Mouse (Mus musculus): ENCODE results near the gene Shisa4. TPM values are rescaled to one million over a fixed set of nuclear protein-coding genes. Genes with fewer than 3 reads are reported as not detected.
"Not testable (repeated sequence)": the region's sequence is repeated elsewhere in the genome, so short reads cannot be mapped to it uniquely, and the experiment has no call there.

The Shisa4 gene
- not detected in 2 replicates for total RNA-seq (2014; fragmentation: Nextera tagmentation)
- not detected in 2 replicates for total RNA-seq (2017)

DNA sequence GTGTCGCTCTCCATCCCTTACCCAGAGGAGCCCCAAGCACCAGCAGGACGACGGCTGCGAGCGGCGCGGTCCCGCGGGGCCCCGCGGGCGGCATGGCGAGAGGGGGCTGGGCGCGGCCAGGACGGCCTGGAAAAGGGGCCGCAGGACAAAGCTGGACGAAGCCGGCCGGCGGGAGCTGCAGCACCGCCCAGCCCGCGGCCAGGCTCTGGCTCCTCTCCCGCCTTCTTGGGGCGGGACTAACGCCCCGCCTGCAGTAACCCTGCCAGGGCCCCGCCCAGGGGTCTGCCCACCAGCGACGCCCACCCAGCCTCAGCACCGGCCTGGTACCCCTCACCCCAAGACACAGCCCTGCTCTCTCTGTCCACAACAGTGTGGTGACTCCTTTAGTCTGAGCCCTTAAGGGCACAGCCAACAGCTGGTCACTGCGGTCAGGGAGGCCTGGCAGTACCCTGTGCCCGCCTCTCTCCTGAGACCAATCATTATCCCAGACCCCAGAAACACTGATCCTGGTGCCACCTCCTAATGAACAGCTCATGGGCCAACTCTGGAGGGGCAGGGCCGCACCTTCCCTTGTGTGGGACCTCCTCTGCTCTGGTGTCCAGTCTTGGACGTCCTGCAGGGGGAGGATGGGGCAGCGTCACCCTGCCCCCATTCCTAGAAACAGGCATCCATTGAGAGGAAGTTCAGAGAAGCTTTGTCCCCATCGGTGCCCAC lies at the start of gene Shisa4:
TSS of gene Shisa4 (minus strand) at position 370 of the 714 bp plus-strand sequence.
- ATAC-seq (replicated peaks; ENCODE audit: poor library complexity, severe bottlenecking) = peak; percentile 56

DNA sequence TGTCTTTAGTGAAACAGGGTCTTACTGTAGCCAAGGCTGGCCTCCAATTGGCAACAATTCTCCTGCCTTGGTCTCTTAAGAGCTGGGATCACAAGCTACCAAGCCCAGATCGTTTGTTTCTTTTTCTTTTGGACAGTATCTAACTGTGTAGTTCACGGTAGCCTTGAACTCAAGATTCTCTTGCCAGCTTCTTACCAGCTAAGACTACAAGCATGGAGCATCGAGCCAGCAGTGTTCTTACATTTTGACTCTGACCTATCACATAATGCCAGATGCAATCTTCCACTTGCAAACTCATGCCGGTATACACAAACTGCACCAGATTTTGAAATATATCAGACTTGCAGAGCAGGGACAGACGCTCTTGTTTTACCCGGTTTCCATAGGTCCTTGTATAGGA lies 47.7 kb upstream of the Shisa4 start:
- no peak for ATAC-seq (replicated peaks; ENCODE audit: poor library complexity, severe bottlenecking)

DNA sequence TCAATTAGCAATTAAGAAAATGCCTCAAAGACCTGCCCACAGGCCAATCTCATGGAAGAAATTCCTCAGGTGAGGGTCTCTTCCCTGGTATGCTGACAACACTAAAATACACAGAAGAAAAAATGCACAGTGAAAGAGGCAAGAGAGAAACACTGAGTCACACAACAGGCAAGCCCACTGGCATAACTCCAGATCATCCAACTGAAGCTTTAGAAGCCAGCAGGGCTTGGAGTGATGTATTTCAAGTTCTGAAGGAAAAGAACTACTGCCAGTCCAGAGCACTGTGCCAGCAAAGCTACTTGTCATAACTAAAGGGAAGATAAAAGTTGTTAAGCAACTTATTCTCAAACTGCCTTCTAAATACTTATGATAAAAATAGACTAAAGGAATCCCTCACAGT lies 39.0 kb upstream of the Shisa4 start:
- no peak for ATAC-seq (replicated peaks; ENCODE audit: poor library complexity, severe bottlenecking)

DNA sequence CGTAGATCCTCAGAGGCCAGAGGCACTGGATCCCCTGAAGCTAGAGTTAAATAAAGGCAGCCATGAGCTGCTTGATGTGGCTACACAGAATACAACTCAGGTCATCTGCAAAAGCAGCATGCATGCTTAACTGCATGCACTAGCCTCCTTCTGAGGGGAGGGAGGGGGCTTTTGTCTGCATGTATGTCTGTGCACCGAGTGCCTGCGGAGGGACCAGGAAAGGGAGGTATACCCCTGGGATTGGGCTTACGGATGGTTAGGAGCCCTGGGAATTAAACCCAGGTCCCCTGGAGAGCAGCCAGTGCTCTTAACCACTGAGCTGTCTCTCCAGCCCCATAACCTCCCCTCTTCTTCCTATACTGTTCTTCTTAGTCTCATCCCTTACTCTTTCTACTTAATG lies 37.1 kb upstream of the Shisa4 start:
- ATAC-seq (replicated peaks; ENCODE audit: poor library complexity, severe bottlenecking) = no peak

DNA sequence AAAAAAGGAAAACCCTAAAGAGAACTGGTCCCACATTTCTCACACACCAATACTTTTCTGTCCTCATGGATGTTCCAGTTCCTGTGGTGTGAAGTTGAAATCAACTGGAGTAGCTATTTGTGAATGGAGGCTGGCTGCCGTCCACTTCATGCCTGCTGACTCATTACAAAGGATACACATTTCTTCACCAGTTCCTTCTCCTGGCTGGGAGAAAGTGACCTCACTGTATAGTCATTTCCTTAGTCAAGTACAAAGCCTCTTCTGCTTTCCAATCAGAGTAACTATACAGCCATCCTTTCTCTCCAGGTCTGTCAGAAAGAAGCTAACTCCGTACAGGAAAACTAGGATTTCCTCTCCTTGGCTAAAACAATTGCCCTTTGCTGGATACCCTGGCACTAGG lies 35.9 kb upstream of the Shisa4 start:
- peak; percentile 92 for ATAC-seq (replicated peaks; ENCODE audit: poor library complexity, severe bottlenecking)

DNA sequence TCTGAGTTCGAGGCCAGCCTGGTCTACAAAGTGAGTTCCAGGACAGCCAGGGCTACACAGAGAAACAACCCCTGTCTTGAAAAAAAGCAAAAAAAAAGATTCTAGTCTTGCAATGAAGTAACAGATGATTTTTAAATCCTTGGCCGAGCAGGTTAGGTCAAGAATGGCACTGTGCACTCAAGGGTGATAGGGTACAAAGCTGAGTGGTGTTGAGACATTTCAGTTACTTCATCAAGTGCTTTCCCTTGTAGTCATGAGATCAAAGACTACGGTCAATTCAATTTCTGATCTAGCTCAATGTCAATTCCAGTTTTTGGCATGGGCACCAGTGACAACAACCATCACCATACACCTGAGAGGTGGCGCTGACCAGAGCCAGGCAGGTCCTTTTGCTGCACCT lies 33.9 kb upstream of the Shisa4 start:
- ATAC-seq (replicated peaks; ENCODE audit: poor library complexity, severe bottlenecking) = no peak

DNA sequence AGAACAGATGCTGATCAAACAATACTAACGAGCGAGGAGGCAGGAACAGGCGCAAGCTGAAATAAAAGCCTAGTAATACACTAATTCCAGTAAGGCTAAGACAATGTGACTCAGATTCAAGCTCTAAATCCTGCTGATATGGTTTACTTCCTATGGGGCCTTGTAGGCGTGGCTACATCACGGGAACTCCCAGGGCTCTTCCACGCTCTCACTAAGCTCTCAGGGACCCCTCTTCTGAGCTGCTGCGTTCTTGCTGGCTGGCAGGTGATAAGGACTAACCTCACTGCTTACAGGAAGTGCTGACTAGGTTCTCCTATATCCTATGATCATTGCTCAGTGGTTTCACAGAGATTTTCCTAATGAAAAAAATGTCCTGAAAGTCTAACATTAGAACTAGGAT lies 30.3 kb upstream of the Shisa4 start:
- no peak for ATAC-seq (replicated peaks; ENCODE audit: poor library complexity, severe bottlenecking)

DNA sequence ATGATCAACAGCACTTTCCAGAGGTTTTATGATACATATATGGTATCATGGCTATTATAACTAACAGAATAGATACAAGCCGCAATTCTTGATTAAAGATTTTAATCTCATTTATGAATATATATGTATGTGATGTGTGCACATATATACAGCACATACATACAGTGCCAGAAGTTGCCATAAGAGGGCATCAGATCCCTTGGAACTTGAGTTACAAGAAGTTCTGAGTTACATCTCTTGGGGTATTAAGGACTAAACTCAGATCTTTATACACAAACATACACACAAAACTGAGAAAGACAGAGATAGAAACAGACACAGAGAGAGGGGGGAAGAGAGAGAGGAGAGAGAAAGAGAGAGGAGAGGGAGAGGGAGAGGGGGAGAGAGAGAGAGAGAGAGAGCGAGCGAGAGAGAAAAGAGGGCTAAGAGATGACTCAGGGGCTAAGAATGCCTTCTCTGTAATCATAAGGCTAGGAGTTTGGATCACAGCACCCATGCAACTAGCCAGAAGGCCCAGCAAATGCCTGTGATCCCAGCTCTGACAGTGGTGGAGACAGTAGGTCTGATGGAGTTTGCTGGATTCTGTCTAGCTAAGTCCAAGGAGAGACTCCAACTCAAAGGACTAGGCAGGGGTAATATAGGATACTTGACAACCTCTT lies 26.5 kb upstream of the Shisa4 start:
- ATAC-seq (replicated peaks; ENCODE audit: poor library complexity, severe bottlenecking) = no peak

DNA sequence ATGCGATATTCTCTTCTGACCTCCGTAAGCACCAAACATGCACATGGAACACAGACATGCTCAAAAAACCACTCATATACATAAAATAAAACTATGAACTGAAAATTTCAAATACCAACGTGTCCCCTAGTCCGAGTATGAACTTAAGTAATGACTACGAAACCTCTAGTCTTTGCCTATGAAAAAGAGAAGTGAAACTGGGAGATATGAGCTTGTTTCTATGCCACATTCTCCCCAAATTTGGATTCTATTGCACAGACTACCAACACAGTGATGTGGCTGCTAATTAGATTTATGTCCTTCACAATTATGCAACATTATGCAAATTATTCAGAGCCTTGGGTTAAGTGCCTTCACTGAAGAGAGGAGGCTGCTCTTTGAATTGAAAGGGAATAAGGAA lies 24.4 kb upstream of the Shisa4 start:
- ATAC-seq (replicated peaks; ENCODE audit: poor library complexity, severe bottlenecking) = peak; percentile 98

DNA sequence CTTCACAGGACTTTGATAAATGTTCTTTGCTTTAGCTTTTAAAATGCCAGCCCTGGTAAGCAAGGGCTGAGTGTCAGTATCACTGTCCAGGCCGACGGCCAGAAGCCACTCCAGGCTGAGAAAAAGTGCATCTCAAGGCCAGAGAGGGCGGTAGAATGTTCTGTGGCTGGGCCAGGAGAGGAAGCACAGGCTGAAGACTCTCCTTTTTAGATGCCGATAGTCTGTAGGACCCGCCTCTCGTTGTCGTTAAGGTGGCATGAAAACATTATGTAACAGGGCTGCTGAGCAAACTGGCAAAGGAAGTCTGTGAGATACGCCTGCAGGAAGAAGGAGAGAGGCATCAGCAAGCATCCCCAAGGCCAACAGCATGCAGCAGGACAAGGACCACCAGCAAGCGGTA lies 10.1 kb upstream of the Shisa4 start:
- no peak for ATAC-seq (replicated peaks; ENCODE audit: poor library complexity, severe bottlenecking)

DNA sequence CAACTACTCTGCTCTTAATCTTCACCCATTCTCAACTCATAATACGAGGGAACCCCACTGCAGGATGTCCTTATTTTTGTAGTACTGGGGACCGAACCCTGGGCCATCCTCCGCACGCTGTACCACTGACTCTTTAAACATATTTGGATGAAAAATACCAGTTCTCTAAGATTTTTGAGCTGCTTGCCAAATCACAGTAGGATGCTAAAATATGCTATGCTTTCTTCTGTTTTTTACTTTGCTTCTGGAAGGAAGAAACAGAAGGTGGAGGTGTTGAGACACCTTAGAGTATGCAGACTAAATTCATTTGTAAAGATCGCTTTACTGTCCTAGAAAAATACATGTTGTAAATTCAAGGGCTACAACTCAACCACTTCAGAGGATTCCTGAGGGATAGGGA lies 9.1 kb upstream of the Shisa4 start:
- no peak for ATAC-seq (replicated peaks; ENCODE audit: poor library complexity, severe bottlenecking)

DNA sequence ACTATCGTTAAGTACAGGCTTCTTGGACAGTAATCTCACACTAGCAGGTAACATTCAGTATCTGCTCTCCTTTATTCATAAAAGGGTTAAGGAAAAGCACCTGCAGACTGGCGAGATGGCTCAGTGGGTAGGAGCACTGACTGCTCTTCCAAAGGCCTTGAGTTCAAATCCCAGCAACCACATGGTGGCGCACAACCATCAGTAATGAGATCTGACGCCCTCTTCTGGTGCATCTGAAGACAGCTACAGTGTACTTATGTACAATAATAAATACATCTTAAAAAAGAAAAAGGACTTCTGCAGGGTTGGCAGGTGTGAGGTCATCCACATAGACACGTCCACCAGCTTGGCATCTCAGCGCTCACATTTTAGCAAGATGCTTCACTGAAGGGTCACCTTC lies 6.5 kb upstream of the Shisa4 start:
- ATAC-seq (replicated peaks; ENCODE audit: poor library complexity, severe bottlenecking) = not testable (repeated sequence)

DNA sequence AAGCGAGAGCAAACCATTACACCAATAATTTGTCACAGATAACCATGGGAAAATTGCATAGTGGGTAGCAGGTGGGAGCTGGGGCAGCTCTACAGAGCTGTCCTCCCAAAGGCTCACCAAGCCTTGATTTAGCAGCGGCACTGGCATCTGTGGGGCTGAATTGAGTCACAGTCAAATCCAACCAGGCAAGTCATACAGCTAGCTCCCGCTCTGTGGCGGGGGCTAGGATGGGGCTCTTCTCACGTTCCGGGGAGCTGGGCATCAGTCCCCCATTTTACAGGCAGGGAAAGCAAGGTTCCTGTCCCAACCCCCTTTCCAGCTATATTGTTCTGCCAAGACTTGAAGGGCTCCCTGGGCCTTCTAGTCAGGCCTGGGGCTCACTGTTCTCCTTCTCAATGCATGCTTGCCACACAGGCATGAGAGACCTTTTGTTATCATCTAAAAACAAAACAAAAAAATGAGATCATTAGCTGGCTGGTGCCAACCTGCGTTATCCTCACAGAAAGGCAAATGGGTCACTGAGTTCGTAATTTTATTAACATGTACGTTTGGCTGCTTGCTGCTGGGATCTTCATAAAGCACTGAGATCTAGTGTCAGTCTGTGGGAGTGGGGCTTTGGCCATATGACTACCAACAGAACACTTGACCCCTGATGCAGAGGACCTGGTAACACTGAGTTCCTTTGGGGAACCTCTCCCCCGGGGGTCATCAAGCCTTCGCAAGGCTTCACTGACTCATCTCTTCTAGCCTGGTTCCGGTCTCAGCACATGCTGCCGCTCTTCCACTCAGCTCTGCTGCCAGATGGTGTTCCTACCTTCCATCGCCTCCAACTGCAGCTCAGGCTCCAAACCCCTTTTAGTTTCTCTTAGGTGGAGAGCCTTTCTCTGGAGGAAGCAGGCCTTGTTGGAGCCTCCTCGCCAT lies 5.3 kb upstream of the Shisa4 start:
- no peak for ATAC-seq (replicated peaks; ENCODE audit: poor library complexity, severe bottlenecking)

DNA sequence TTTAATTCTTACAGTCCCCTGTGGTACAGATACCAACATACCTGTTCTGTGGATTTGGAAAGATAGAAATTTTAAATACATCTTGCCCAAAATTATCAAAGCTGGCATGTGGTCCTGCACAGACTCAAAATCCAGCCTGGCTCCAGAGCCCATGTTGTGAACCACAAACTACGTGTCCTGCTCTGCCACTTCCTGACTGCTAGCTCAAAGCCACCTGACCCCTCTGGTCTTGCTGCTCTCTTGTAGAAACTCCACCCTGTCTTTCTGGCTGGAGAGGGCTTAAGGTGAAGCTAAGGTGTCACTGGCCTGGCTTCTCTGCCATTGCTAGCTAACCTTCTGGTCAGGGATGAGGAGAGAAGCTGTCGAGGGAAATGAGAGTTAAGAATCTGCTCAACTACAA lies 4.0 kb upstream of the Shisa4 start:
- no peak for ATAC-seq (replicated peaks; ENCODE audit: poor library complexity, severe bottlenecking)

DNA sequence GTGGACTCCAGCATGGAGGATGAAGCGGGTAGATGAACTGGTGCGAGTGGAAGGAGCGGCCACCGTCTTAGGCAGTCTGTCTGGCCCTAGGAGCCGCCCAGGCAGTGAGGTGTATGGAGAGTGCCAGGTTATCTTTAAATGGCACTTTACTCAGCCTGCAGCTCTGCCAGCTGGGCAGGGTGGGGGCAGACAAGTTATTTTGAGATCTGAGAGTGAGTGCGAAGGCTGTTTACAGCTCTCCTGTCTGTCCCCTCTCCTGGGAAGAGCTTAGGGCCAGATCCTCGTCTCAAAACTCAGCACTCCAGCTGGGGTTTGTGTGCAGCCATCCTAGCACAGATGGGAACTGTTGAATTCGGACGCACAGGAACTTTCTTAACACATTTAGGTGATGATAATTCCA lies 3.5 kb upstream of the Shisa4 start:
- ATAC-seq (replicated peaks; ENCODE audit: poor library complexity, severe bottlenecking) = no peak

DNA sequence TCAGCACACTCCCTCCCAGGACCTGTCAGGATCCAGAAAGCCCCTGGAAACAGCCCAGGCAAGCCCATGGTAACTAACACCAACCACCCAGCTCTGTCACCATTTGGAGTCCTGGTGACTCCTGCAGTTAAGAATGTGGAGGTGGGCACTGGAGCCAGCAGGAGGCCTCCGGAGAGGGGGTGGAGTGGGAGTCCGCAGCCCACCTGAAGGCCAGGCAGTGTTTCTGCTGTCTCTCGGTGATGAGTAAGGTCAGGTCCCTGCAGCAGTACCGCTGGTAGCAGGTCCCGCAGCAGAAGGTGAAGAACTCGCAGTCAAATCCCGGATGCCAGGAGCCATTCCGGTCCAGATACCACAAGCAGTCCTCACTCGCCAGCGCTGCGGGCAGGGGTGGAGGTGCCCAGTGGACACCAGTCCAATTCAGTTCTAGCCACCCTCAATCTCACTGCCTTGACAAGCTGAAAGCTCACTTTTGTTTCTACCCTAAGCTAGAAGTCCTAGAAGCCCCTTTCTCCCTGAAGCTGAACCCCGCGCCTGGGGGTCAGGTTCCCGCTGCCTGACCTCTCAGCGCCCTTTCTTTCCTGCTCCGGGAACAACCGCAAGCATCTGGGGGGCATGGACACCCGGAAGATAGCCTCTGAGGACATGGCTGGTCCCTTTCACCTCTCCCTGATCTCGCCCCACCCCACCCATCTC lies 716 bp downstream of the Shisa4 start:
- no peak for ATAC-seq (replicated peaks; ENCODE audit: poor library complexity, severe bottlenecking)

DNA sequence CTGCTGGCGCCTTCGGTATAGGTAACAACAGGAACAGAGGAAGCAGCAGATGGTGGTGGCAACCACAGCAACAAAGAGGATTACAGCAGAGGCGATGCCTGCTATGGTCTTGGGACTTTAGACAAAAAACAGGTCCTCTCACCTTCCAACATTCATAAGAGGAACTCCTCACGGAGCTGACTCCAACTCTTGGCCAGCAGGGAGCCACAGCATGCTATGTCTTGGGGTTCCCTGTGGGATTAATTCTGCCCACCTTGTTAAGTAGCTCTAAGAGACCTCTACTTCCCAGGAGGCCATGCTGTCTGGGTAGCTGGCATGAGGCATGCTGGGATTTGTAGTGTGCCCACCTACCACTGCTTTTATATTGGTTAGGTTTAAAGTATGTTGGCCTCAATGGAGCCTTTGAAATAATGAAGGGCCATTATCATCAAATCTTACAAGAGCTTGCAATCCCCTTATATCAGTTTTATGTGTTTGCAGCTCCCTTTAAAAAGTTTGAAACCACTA lies 1.8 kb downstream of the Shisa4 start:
- no peak for ATAC-seq (replicated peaks; ENCODE audit: poor library complexity, severe bottlenecking)

DNA sequence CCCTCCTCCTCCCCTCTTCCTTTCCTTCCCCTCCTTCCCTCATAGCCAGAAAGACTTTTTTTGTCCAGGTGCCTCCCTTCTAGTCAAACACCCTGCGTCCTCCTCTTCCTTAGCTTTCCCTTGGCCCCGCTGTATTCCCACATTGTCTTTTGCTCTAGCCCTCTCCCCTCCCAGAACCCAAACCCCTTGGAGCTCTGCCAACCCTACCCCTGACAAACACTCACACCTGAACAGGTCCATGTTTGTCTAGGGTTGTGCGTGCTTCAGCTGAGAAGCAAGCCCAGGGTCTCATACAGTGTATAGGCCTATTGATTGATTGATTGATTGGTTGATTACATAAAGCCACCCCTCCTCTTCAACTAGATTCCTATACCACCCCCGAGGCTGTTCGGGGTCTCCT lies 5.6 kb downstream of the Shisa4 start:
- ATAC-seq (replicated peaks; ENCODE audit: poor library complexity, severe bottlenecking) = no peak

DNA sequence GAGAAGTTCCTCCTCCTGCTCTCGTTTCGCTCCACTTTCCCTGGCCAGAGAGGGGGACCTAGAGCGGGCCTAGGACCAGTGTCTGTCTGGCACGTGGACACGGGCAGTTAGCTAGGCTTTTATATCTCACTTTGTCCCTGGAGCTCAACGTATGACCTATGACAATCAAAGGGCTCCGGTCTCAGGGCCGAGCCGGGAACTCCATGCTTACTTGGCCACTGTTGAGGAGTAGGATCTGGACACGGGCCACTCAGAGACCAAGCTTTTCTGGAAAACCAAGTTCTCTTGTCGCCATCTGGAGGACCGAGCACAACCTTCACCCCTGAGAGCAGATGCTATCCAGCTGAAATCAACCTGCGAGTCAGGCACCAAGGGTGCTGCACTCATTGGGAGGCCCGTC lies 6.1 kb downstream of the Shisa4 start:
- peak; percentile 21; the same call in 1 of the 2 replicates for ATAC-seq (replicated peaks; ENCODE audit: poor library complexity, severe bottlenecking)

DNA sequence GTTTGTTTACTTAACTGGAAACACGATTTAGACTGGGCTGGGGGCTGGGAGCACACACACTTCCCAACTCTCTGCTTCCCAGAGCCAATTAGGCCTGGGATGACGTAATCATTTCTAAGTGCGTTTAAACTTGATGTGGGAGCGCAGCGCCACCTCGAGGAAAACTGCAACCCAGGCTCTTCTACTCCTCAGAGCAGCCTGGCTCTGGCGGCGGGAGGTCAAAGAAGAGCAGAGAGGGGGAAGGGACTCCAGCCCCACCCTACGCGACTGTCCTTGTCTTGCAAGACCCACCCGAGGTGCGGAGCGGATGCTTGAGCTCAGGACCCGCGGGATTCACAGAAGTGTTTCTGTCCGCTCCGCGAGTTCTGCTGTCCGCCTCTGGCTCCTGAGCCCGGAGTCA lies 6.8 kb downstream of the Shisa4 start:
- ATAC-seq (replicated peaks; ENCODE audit: poor library complexity, severe bottlenecking) = peak; percentile 76

Measured in granulocyte monocyte progenitor cell, adult 5-6 weeks (primary cell).